Mouse (Mus musculus) testis, adult 2 months (tissue): ENCODE data around the gene Tnf. TPM values are rescaled to one million over a fixed set of nuclear protein-coding genes. Genes with fewer than 3 reads are reported as not detected.

Source experiments
- H3K27ac ChIP-seq: fragments of 200-500 bp; 2 replicates; pipeline ENCODE4 v1.5.1; 2012; ENCODE audit warnings: low read depth, low read length; ENCODE audit not compliant: control insufficient read depth, insufficient read depth
- H3K27me3 ChIP-seq: fragments of 200-500 bp; 2 replicates; pipeline ENCODE4 v1.6.1; 2012; ENCODE audit warnings: mild to moderate bottlenecking, low read length, moderate library complexity; ENCODE audit not compliant: control insufficient read depth, insufficient read depth
- H3K36me3 ChIP-seq: fragments of 200-500 bp; 2 replicates; pipeline ENCODE4 v1.6.1; 2012; ENCODE audit warnings: mild to moderate bottlenecking, low read length; ENCODE audit not compliant: control insufficient read depth, insufficient read depth
- H3K4me1 ChIP-seq: fragments of 200-500 bp; 2 replicates; pipeline ENCODE4 v1.6.1; 2012; ENCODE audit warnings: low read length; ENCODE audit not compliant: control insufficient read depth, insufficient read depth
- H3K4me3 ChIP-seq: fragments of 200-500 bp; 2 replicates; pipeline ENCODE4 v1.5.1; 2012; ENCODE audit warnings: low read depth, mild to moderate bottlenecking, low read length, moderate library complexity, mixed read lengths; ENCODE audit not compliant: control insufficient read depth
- CTCF ChIP-seq: fragments of 200-500 bp; IDR thresholded peaks from 2 replicates; pipeline ENCODE4 v1.5.1; 2012; ENCODE audit warnings: low read depth, mild to moderate bottlenecking, inconsistent platforms, low read length, moderate library complexity; ENCODE audit not compliant: control insufficient read depth, insufficient read depth, insufficient replicate concordance
- POLR2A ChIP-seq: fragments of 200-500 bp; IDR thresholded peaks from 2 replicates; pipeline ENCODE4 v1.6.1; 2012; ENCODE audit warnings: low read depth, mild to moderate bottlenecking, inconsistent platforms, low read length, moderate library complexity; ENCODE audit not compliant: control insufficient read depth
- polyA plus RNA-seq: library from polyadenylated mRNA; depleted of rRNA; stranded (reverse); fragments of >200 nt; gene quantifications from 2 replicates; pipeline ENCODE4 v1.2.3, GENCODE M21; 2012

Tnf gene
- polyA plus RNA-seq, 1 experiment: 0.07 TPM

- no peak for TF ChIP-seq CTCF
- Histone ChIP-seq H3K36me3 (no peaks in the 10 kb centered on the region; the same call in 1 of the 2 replicates), H3K4me3 (no peak overlapping the region), H3K27me3 (no peaks in the 10 kb centered on the region), H3K4me1 (peaks cover 25% of the 10 kb centered on the region), H3K27ac (peak overlapping the region; percentile 73)
Observed at GRCm38 (mm10) chr17:35232659-35233058, 30.9 kb upstream of the Tnf start.

DNA sequence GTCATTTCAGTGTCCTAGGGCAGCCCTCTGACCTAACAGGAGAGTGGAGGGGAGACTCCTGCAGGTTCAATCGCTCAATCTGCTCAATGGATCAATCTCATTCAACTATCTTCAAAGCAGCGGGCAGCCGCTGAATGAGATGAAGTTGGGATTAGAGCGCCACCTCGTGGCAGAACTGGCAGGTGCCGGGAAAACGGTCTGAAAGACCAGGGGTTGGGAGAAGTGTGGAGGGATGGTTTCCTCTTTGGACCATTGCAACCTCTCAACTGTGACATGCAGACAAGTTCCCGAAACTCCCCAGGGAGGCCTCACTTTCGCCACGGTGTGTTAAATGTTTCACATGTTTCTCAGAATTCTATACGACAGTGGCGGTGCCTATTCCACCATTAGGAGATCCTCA, 30.2 kb upstream of the Tnf start:
- Histone ChIP-seq H3K36me3 (no peaks in the 10 kb centered on the region; the same call in 1 of the 2 replicates), H3K4me3 (no peak overlapping the region; the same call in 1 of the 2 replicates), H3K27ac (peak overlapping the region; percentile 55), H3K27me3 (no peaks in the 10 kb centered on the region), H3K4me1 (peaks cover 27% of the 10 kb centered on the region)
- peak; percentile 86 for TF ChIP-seq CTCF
- no peak for TF ChIP-seq POLR2A

DNA sequence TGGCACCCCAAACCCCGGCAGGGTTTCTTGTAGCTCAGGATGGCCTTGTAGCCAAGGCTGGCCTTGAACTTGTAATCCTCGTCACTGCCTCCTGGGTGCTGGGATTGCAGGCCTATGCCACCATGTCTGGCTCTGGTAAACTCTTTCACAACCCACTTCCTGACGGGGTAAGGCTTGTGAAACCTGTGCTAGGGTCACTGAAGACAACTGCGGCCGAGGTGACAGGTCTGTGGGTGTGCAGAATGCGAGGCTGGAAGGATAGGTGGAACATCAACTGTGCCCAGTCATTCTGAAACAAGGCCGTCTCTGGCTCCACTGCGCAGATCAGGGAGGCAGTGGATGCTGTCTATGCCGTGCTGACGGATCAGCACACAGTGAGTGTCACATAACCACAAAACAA, 29.2 kb upstream of the Tnf start:
- H3K27me3 ChIP-seq: no peaks in the 10 kb centered on the region
- no peak overlapping the region for H3K4me3 ChIP-seq
- TF ChIP-seq CTCF (no peak), POLR2A (no peak)
- peak overlapping the region; percentile 47 for H3K27ac ChIP-seq
- H3K4me1 ChIP-seq: peaks cover 23% of the 10 kb centered on the region
- H3K36me3 ChIP-seq: no peaks in the 10 kb centered on the region; the same call in 1 of the 2 replicates

- Histone ChIP-seq H3K4me3 (no peak overlapping the region), H3K36me3 (no peaks in the 10 kb centered on the region; the same call in 1 of the 2 replicates), H3K27ac (peak overlapping the region; percentile 80), H3K4me1 (peaks cover 16% of the 10 kb centered on the region), H3K27me3 (no peaks in the 10 kb centered on the region)
- TF ChIP-seq POLR2A (no peak), CTCF (no peak)
Observed at GRCm38 (mm10) chr17:35226561-35227046, 24.8 kb upstream of the Tnf start.

- TF ChIP-seq CTCF (no peak), POLR2A (no peak)
- Histone ChIP-seq H3K4me3 (no peak overlapping the region), H3K27me3 (no peaks in the 10 kb centered on the region), H3K4me1 (peaks cover 18% of the 10 kb centered on the region), H3K36me3 (no peaks in the 10 kb centered on the region), H3K27ac (peak overlapping the region; percentile 64)
Observed at GRCm38 (mm10) chr17:35225456-35225855, 23.6 kb upstream of the Tnf start.

- Histone ChIP-seq H3K4me3 (no peak overlapping the region), H3K4me1 (peaks cover 20% of the 10 kb centered on the region), H3K27ac (no peak overlapping the region), H3K27me3 (no peaks in the 10 kb centered on the region), H3K36me3 (no peaks in the 10 kb centered on the region)
- TF ChIP-seq CTCF (no peak), POLR2A (no peak)
Observed at GRCm38 (mm10) chr17:35224641-35225040, 22.8 kb upstream of the Tnf start.

DNA sequence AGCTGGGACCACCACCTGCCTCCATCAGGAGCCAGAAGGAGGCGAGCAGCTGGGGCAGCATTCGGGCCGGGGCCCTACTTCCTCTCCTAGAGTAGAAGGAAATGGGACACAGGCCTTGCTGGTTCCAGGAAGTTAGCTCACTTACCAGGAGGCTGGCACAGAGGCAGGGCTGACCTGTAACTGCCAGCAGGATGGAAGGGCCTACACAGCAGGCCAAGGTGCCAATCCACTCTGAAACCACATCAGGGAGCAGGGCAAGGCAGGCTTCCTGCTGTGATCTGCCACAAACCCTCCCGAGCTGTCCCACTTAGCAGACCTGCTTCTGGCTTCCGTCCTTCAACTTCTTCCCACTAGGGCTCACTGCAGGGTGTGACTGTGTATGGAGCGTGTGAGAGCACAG, 20.5 kb upstream of the Tnf start:
- H3K27ac ChIP-seq: no peak overlapping the region; the same call in 1 of the 2 replicates
- peaks cover 19% of the 10 kb centered on the region for H3K4me1 ChIP-seq
- no peaks in the 10 kb centered on the region for H3K36me3 ChIP-seq
- no peaks in the 10 kb centered on the region for H3K27me3 ChIP-seq
- no peak overlapping the region for H3K4me3 ChIP-seq
- TF ChIP-seq POLR2A: no peak
- no peak for TF ChIP-seq CTCF

GRCm38 (mm10) chr17:35220156-35220952, 18.5 kb upstream of the Tnf start, which contains the start of gene Gm16181:
Gene Gm16181, plus strand, starts transcription at chr17:35220834.
- H3K36me3 ChIP-seq: no peaks in the 10 kb centered on the region
- no peaks in the 10 kb centered on the region for H3K27me3 ChIP-seq
- TF ChIP-seq CTCF (no peak), POLR2A (no peak)
- H3K27ac ChIP-seq: no peak within 1 kb of the TSS
- peak within 1 kb of the TSS; percentile 44 for H3K4me3 ChIP-seq
- H3K4me1 ChIP-seq: peaks cover 10% of the 10 kb centered on the region
